Mouse (Mus musculus): ENCODE measurements around the gene Gm20547. TPM values are rescaled to one million over a fixed set of nuclear protein-coding genes. Genes with fewer than 3 reads are reported as not detected.
"Not testable (repeated sequence)": the region's sequence is repeated elsewhere in the genome, so short reads cannot be mapped to it uniquely, and the experiment has no call there.

The Gm20547 gene
- polyA plus RNA-seq, 1 experiment from 2014 or later: not detected

DNA sequence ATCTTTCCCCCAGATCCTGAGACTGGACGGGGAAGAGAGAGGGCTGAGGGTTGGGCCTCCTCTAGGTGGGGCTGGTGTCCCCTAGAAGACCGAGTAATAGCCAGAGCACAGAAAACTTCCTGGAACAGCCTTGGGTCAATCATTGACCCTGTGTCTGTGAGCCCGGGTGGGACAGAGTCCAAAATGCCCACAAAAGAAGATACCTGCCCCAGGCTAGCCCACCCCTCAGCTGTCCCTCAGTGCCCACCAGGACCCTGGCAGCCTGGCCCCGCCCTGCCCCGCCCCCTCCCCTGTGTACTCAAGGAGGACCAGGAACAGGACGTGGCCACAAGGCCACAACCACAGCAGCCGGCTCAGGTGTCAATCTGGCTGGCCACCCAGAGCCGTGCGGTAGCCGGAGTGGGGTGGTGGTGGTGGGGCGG is 33.6 kb upstream of the Gm20547 start:
- Histone ChIP-seq H3K27me3 (ENCODE audit: control insufficient read depth, insufficient read depth, low read length) (no peaks in the 10 kb centered on the region), H3K36me3 (ENCODE audit: control insufficient read depth, insufficient read depth, low read length) (peaks cover 25% of the 10 kb centered on the region), H3K4me2 (ENCODE audit: low read depth) (no peak overlapping the region), H3K4me1 (ENCODE audit: control insufficient read depth, insufficient read depth, low read length) (no peaks in the 10 kb centered on the region), H3K9me3 (ENCODE audit: control insufficient read depth, low read length) (no peaks in the 10 kb centered on the region), H3K4me3 (ENCODE audit: low read depth, low read length) (no peak overlapping the region), H3K9ac (ENCODE audit: low read length) (no peak overlapping the region; the same call in 1 of the 2 replicates), H3K27ac (ENCODE audit: low read depth, low read length) (no peak overlapping the region)
- ATAC-seq (ENCODE audit: insufficient read depth, low FRiP score, low TSS enrichment) (no peak), DNase-seq (ENCODE audit: low spot score) (no peak)
- 19% methylated on average over 11 of the region's 11 CpGs for WGBS

DNA sequence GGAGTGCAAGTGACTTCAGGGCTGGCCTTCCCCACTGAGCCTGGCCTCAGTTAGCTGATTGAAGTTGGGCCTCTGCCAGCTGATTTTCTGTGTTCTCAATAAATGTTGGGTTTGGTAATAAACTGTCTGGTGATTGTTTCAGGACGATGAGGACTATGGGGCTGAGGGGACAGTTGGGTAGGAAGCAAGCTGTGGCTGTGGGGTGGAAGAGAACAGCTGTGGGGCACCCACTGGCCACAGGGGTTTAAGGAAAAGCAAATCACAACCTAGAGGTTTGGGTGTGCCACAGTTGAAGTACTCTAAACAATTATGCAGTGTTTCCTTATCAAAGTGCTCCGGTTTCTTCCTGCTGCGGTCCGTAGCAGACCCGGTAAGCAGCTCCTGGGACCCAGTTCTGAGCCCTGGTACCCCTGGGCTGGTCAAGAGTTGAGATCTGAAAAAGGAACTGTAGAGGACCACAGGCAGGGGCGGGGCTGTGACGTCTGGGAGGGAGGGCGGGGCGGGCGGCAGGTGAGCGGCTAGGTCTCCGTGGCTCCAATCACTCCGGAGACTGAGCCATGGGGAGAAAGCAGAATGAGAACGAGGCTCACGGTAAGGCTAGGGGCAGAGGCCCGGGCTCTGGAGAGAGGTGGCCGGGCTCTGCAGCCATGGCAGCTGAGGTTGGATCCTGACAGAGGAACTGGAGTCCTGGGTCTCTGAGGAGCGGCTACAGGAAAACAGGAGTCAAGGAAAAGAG is 32.3 kb upstream of the Gm20547 start, which contains the start of gene Slc44a4:
Gene Slc44a4, plus strand, starts transcription at position 537 of the 736 bp plus-strand sequence.
- DNase-seq (ENCODE audit: low spot score) (no peak), ATAC-seq (ENCODE audit: insufficient read depth, low FRiP score, low TSS enrichment) (no peak)
- no peak within 1 kb of the TSS for H3K4me3 ChIP-seq (ENCODE audit: low read depth, low read length)
- no peaks in the 10 kb centered on the region for H3K4me1 ChIP-seq (ENCODE audit: control insufficient read depth, insufficient read depth, low read length)
- no peaks in the 10 kb centered on the region for H3K9me3 ChIP-seq (ENCODE audit: control insufficient read depth, low read length)
- H3K36me3 ChIP-seq (ENCODE audit: control insufficient read depth, insufficient read depth, low read length): peaks cover 32% of the 10 kb centered on the region
- no peaks in the 10 kb centered on the region for H3K27me3 ChIP-seq (ENCODE audit: control insufficient read depth, insufficient read depth, low read length)
- no peak within 1 kb of the TSS for H3K4me2 ChIP-seq (ENCODE audit: low read depth)
- no peak within 1 kb of the TSS for H3K27ac ChIP-seq (ENCODE audit: low read depth, low read length)
- peak within 1 kb of the TSS; percentile 6; the same call in 1 of the 2 replicates for H3K9ac ChIP-seq (ENCODE audit: low read length)
- WGBS: 34% methylated on average over 18 of the region's 18 CpGs

- H3K4me1 ChIP-seq (ENCODE audit: control insufficient read depth, insufficient read depth, low read length): no peaks in the 10 kb centered on the region
- no peak overlapping the region for H3K4me2 ChIP-seq (ENCODE audit: low read depth)
- WGBS: 50% methylated on average over 5 of the region's 5 CpGs
- no peaks in the 10 kb centered on the region for H3K27me3 ChIP-seq (ENCODE audit: control insufficient read depth, insufficient read depth, low read length)
- H3K9me3 ChIP-seq (ENCODE audit: control insufficient read depth, low read length): no peaks in the 10 kb centered on the region
- peak; percentile 39; the same call in 1 of the 2 replicates for ATAC-seq (ENCODE audit: insufficient read depth, low FRiP score, low TSS enrichment)
- H3K36me3 ChIP-seq (ENCODE audit: control insufficient read depth, insufficient read depth, low read length): peaks cover 49% of the 10 kb centered on the region
- H3K27ac ChIP-seq (ENCODE audit: low read depth, low read length): no peak overlapping the region
- H3K4me3 ChIP-seq (ENCODE audit: low read depth, low read length): no peak overlapping the region
- H3K9ac ChIP-seq (ENCODE audit: low read length): no peak overlapping the region
- DNase-seq (ENCODE audit: low spot score): peak; percentile 76
Measured at GRCm38 (mm10) chr17:34911945-34912351, 30.1 kb upstream of the Gm20547 start.

DNA sequence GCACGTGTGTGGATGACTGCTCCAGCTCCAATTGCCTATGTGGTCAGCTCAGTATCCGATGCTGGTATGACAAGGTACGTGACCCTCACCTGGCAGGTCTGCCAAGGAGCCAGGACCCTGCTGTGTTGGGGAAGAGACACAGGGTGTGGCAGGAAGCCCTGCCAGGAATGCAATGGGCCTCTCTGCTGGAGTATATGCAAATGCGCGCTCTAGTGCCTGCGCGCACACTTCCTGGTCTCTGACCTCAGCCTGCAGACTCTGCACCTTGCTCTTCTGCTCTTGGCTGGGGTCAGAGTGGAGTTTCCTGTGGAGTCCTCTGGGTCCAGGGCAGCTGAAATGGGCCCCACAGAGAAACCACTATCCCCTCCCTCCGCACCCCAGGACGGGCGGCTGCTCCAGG is 29.1 kb upstream of the Gm20547 start:
- WGBS: 93% methylated on average over 10 of the region's 10 CpGs
- Histone ChIP-seq H3K27ac (ENCODE audit: low read depth, low read length) (no peak overlapping the region), H3K36me3 (ENCODE audit: control insufficient read depth, insufficient read depth, low read length) (peaks cover 57% of the 10 kb centered on the region), H3K27me3 (ENCODE audit: control insufficient read depth, insufficient read depth, low read length) (no peaks in the 10 kb centered on the region), H3K4me3 (ENCODE audit: low read depth, low read length) (no peak overlapping the region), H3K9me3 (ENCODE audit: control insufficient read depth, low read length) (no peaks in the 10 kb centered on the region), H3K9ac (ENCODE audit: low read length) (no peak overlapping the region), H3K4me2 (ENCODE audit: low read depth) (no peak overlapping the region), H3K4me1 (ENCODE audit: control insufficient read depth, insufficient read depth, low read length) (no peaks in the 10 kb centered on the region)
- no peak for DNase-seq (ENCODE audit: low spot score)
- ATAC-seq (ENCODE audit: insufficient read depth, low FRiP score, low TSS enrichment): no peak

GRCm38 (mm10) chr17:34902895-34903294 is 21.1 kb upstream of the Gm20547 start:
- Histone ChIP-seq H3K4me1 (ENCODE audit: control insufficient read depth, insufficient read depth, low read length) (peaks cover 3% of the 10 kb centered on the region; the same call in 1 of the 2 replicates), H3K27ac (ENCODE audit: low read depth, low read length) (no peak overlapping the region), H3K9ac (ENCODE audit: low read length) (no peak overlapping the region), H3K36me3 (ENCODE audit: control insufficient read depth, insufficient read depth, low read length) (peaks cover 37% of the 10 kb centered on the region), H3K9me3 (ENCODE audit: control insufficient read depth, low read length) (no peaks in the 10 kb centered on the region), H3K27me3 (ENCODE audit: control insufficient read depth, insufficient read depth, low read length) (no peaks in the 10 kb centered on the region), H3K4me3 (ENCODE audit: low read depth, low read length) (no peak overlapping the region), H3K4me2 (ENCODE audit: low read depth) (no peak overlapping the region)
- 92% methylated on average over 9 of the region's 9 CpGs for WGBS
- DNase-seq (ENCODE audit: low spot score) (no peak), ATAC-seq (ENCODE audit: insufficient read depth, low FRiP score, low TSS enrichment) (no peak)

DNA sequence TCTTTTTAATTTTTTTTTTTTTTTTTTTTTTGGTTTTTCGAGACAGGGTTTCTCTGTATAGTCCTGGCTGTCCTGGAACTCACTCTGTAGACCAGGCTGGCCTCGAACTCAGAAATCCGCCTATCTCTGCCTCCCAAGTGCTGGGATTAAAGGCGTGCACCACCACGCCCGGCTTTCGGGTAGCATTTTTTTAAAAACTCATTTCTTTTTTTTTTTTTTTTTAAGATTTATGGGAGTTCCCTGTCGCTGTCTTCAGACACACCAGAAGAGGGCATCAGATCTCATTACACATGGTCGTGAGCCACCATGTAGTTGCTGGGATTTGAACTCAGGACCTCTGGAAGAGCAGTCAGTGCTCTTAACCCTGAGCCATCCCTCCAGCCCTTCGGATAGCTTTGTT is 20.1 kb upstream of the Gm20547 start:
- not testable (repeated sequence) for H3K27me3 ChIP-seq (ENCODE audit: control insufficient read depth, insufficient read depth, low read length); H3K27ac ChIP-seq (ENCODE audit: low read depth, low read length); DNase-seq (ENCODE audit: low spot score); H3K4me1 ChIP-seq (ENCODE audit: control insufficient read depth, insufficient read depth, low read length); H3K9ac ChIP-seq (ENCODE audit: low read length); H3K9me3 ChIP-seq (ENCODE audit: control insufficient read depth, low read length); H3K4me3 ChIP-seq (ENCODE audit: low read depth, low read length); H3K4me2 ChIP-seq (ENCODE audit: low read depth); ATAC-seq (ENCODE audit: insufficient read depth, low FRiP score, low TSS enrichment)
- H3K36me3 ChIP-seq (ENCODE audit: control insufficient read depth, insufficient read depth, low read length): peaks cover 31% of the 10 kb centered on the region
- WGBS: 93% methylated on average over 9 of the region's 10 CpGs

DNA sequence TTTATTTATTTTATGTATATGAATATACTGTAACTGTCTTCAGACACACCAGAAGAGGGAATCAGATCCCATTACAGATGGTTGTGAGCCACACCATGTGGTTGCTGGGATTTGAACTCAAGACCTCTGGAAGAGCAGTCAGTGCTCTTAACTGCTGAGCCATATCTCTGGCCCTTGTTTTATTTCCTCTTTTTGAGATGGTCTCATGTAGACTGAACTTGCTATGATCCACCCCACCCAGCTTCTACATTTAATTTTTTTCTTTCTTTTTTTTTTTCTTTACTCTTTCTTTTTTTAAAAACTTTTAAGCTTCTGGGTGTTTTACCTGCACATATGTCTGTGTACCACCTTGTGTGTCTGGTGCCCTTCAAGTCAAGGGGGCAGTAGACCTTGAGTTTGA is 19.0 kb upstream of the Gm20547 start:
- not testable (repeated sequence) for DNase-seq (ENCODE audit: low spot score); H3K4me2 ChIP-seq (ENCODE audit: low read depth); H3K9ac ChIP-seq (ENCODE audit: low read length); H3K4me3 ChIP-seq (ENCODE audit: low read depth, low read length); H3K27me3 ChIP-seq (ENCODE audit: control insufficient read depth, insufficient read depth, low read length); ATAC-seq (ENCODE audit: insufficient read depth, low FRiP score, low TSS enrichment); H3K27ac ChIP-seq (ENCODE audit: low read depth, low read length); H3K9me3 ChIP-seq (ENCODE audit: control insufficient read depth, low read length)
- peaks cover 21% of the 10 kb centered on the region for H3K36me3 ChIP-seq (ENCODE audit: control insufficient read depth, insufficient read depth, low read length)
- H3K4me1 ChIP-seq (ENCODE audit: control insufficient read depth, insufficient read depth, low read length): peaks cover 12% of the 10 kb centered on the region

- H3K9ac ChIP-seq (ENCODE audit: low read length): peak overlapping the region; percentile 98
- 8% methylated on average over 5 of the region's 5 CpGs for WGBS
- no peak for DNase-seq (ENCODE audit: low spot score)
- peaks cover 16% of the 10 kb centered on the region for H3K4me1 ChIP-seq (ENCODE audit: control insufficient read depth, insufficient read depth, low read length)
- H3K27me3 ChIP-seq (ENCODE audit: control insufficient read depth, insufficient read depth, low read length): no peaks in the 10 kb centered on the region
- peak overlapping the region; percentile 90 for H3K4me2 ChIP-seq (ENCODE audit: low read depth)
- peaks cover 14% of the 10 kb centered on the region for H3K36me3 ChIP-seq (ENCODE audit: control insufficient read depth, insufficient read depth, low read length)
- H3K4me3 ChIP-seq (ENCODE audit: low read depth, low read length): peak overlapping the region; percentile 92
- H3K9me3 ChIP-seq (ENCODE audit: control insufficient read depth, low read length): no peaks in the 10 kb centered on the region
- H3K27ac ChIP-seq (ENCODE audit: low read depth, low read length): no peak overlapping the region
- no peak for ATAC-seq (ENCODE audit: insufficient read depth, low FRiP score, low TSS enrichment)
Measured at GRCm38 (mm10) chr17:34899890-34900243, 18.0 kb upstream of the Gm20547 start.
